Mouse (Mus musculus) spleen, adult 2 months (tissue): ENCODE measurements around the gene Klra2.

ENCODE experiments used
- CTCF ChIP-seq: fragments of 200-500 bp; IDR thresholded peaks from 2 replicates; pipeline ENCODE4 v1.5.1; 2011; ENCODE audit warnings: mild to moderate bottlenecking, inconsistent platforms; ENCODE audit not compliant: insufficient read depth, insufficient read length, insufficient replicate concordance; ENCODE audit errors: extremely low read depth
- POLR2A ChIP-seq: fragments of 200-500 bp; IDR thresholded peaks from 2 replicates; pipeline ENCODE4 v1.6.1; 2011; ENCODE audit warnings: low read depth, low read length, inconsistent platforms

DNA sequence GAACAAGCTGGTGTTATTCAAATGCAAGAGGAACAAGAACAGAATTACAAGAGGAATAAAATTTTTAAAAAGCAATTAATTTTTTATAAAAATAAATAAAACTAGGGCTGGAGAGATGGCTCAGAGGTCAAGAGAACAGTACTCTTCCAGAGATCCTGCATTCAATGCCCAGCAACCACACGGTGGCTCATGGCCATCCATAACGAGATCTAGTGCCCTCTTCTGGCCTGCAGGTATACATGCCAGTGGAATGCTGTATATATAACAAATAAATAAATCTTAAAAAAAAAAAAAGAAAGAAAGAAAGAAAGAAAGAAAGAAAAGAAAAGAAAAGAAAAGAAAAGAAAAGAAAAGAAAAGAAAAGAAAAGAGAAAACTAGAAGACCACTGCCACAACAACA, 43.3 kb upstream of the Klra2 start:
- TF ChIP-seq CTCF: peak; percentile 21; the same call in 1 of the 2 replicates
- no peak for TF ChIP-seq POLR2A
